Mouse (Mus musculus): Measurements from ENCODE around the gene Mapk8.

Gene Mapk8

DNA sequence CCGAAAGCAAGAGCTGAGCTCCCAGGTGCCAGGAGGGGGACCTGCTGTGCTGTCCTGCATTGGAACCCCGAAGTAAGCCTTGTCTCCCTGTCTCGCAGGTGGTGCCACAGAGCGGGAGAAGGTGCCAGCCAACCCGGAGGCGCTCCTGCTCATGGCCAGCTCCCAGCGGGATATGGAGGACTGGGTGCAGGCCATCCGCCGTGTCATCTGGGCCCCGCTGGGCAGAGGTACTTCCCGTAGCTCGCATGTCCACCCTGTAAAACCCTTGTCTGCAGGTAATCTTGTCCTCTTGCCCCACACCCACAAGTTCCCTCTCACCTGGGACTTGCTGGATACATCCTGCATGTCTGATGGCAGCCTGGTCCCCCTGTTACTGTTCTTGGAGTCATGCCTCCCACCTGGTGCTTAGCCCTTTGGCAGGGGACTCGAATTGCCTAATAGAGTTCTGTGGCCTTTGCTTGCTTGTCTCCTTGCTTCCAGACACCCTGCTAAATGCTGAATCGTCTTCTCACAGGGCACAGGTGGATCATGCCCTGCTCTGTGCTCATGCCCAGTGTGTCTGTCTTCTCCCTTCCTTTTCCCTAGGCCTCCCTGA lies 103.7 kb downstream of the Mapk8 start:
- no peak for DNase-seq

DNA sequence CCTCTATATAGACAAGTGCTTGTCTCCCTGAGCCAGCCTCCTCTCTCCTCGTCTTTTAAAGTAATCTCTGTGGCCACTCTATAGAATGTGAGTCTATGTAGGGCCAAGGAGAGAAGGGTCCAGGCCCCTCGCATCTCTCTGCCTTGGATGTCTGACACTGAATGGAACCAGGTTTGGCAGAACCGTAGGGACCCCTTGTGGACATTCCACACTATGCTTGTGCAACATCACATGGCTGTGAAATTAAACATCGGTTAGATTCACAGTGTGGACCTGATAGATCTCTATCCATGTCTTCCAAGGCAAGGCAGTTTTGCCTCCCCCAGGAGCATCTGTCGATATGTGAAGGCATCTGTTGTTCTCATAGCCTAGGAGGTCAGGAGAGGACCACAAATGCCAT lies 108.3 kb downstream of the Mapk8 start:
- no peak for DNase-seq

- no peak for DNase-seq
These were observed 111.2 kb downstream of the Mapk8 start for GRCm38 (mm10) chr14:33335733-33336132.

- DNase-seq: no peak
These were observed 112.6 kb downstream of the Mapk8 start for GRCm38 (mm10) chr14:33334402-33334801.

- DNase-seq: no peak
These were observed 113.1 kb downstream of the Mapk8 start for GRCm38 (mm10) chr14:33333833-33334232.

GRCm38 (mm10) chr14:33331627-33332026 lies 115.3 kb downstream of the Mapk8 start:
- no peak for DNase-seq

DNA sequence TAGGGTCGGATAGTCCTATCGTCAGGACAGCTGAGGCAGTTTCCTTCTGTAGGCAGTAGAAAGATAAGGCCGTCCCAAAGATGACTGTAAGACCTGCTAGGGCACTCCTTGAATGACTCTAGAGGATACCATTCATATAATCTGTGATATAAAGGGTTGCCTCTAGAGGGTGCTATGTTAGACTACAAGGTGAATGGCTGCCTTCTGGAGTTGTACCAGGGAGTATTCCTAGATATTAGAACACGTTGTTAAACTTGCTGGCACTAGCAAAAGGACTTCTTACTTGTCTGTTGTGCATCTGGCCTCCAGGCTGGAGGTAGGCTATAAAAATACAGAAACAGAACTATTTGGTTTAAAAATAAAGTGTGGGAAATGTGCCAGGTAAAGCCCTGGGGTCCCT lies 116.0 kb downstream of the Mapk8 start:
- no peak for DNase-seq

GRCm38 (mm10) chr14:33329297-33329805 lies 117.6 kb downstream of the Mapk8 start:
- no peak for DNase-seq

DNA sequence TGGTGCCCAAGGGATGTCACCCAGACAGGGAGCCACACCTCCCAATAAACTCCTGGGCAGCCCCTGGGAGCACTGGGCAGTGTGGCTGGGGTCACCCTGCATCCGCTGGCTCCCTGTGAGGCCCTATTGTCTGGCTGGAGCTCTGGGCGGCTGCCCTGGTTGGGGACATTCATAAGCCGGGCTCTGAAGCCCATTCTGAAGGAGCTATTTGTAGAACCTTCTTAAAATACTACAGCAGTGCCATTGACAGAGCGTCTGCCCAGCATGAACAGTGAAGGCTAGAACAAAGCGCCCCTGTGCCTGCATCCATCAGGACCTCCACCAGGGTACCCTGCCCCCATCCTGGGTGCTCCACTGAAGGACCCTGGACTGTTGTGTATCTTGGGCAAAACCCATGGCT lies 118.6 kb downstream of the Mapk8 start:
- DNase-seq: peak; percentile 22

Measured in right cerebral cortex, postnatal 25 days (tissue).